Mouse (Mus musculus) heart, embryonic 11.5 days (tissue): ENCODE results near the gene Wdr5b. TPM values are rescaled to one million over a fixed set of nuclear protein-coding genes. Genes with fewer than 3 reads are reported as not detected.
"Not testable (repeated sequence)": the region's sequence is repeated elsewhere in the genome, so short reads cannot be mapped to it uniquely, and the experiment has no call there.

Experiments used
- ATAC-seq: fragments of 200-750 bp; cut with Nextera tagmentation; replicated peaks from 2 replicates; pipeline ENCODE4 v1.8.0; 2017; ENCODE audit warnings: moderate library complexity; ENCODE audit not compliant: insufficient number of reproducible peaks, low FRiP score, low TSS enrichment
- H3K27ac ChIP-seq: fragments of 300-500 bp; sonication (generic); 2 replicates; pipeline ENCODE4 v1.5.1; 2014; ENCODE audit warnings: mild to moderate bottlenecking, low read depth, low read length
- H3K27me3 ChIP-seq: fragments of 300-500 bp; sonication (generic); 2 replicates; pipeline ENCODE4 v1.6.1; 2014; ENCODE audit warnings: mild to moderate bottlenecking, low read length, mixed read lengths; ENCODE audit not compliant: control insufficient read depth, insufficient read depth
- H3K36me3 ChIP-seq: fragments of 300-500 bp; sonication (generic); 2 replicates; pipeline ENCODE4 v1.6.1; 2014; ENCODE audit warnings: mild to moderate bottlenecking, low read length, moderate library complexity, mixed read lengths; ENCODE audit not compliant: control insufficient read depth, insufficient read depth
- H3K4me1 ChIP-seq: fragments of 300-500 bp; sonication (generic); 2 replicates; pipeline ENCODE4 v1.6.1; 2014; ENCODE audit warnings: low read length; ENCODE audit not compliant: control insufficient read depth, insufficient read depth
- H3K4me2 ChIP-seq: fragments of 300-500 bp; sonication (generic); 2 replicates; pipeline ENCODE4 v1.6.1; 2014; ENCODE audit warnings: mild to moderate bottlenecking, moderate library complexity
- H3K4me3 ChIP-seq: fragments of 300-500 bp; sonication (generic); 2 replicates; pipeline ENCODE4 v1.5.1; 2014; ENCODE audit warnings: low read depth, low read length
- H3K9ac ChIP-seq: fragments of 300-500 bp; sonication (generic); 2 replicates; pipeline ENCODE4 v1.6.1; 2014; ENCODE audit warnings: mild to moderate bottlenecking, low read depth, low read length, moderate library complexity
- H3K9me3 ChIP-seq: fragments of 300-500 bp; sonication (generic); replicated peaks from 2 replicates; pipeline ENCODE4 v1.6.1; 2016; ENCODE audit warnings: low read length; ENCODE audit not compliant: control insufficient read depth
- WGBS: fragments of 180-500 bp; shearing (Covaris S2); extraction: QIAGEN DNeasy Blood & Tissue Kit; methylation state at CpG from one replicate; pipeline ENCODE4 v1.1.7; 2014; ENCODE audit not compliant: insufficient replicate concordance; 5-methylcytosine and 5-hydroxymethylcytosine counted together
- polyA plus RNA-seq: library from polyadenylated mRNA; unstranded; fragments of >200 nt; fragmentation: Nextera tagmentation; extraction: Ambion mirVana; gene quantifications from 2 replicates; pipeline ENCODE4 v1.2.1, GENCODE M21; 2014

Gene Wdr5b
- polyA plus RNA-seq: 6.5 and 7.6 TPM in 2 replicates

- WGBS: 2% methylated on average over 39 of the region's 39 CpGs
- Histone ChIP-seq H3K9me3 (no peaks in the 10 kb centered on the region), H3K4me3 (peak within 1 kb of the TSS; percentile 73), H3K27ac (peak within 1 kb of the TSS; percentile 87), H3K4me1 (peaks cover 14% of the 10 kb centered on the region; the same call in 1 of the 2 replicates), H3K9ac (peak within 1 kb of the TSS; percentile 87), H3K4me2 (peak within 1 kb of the TSS; percentile 84), H3K36me3 (peaks cover 13% of the 10 kb centered on the region), H3K27me3 (no peaks in the 10 kb centered on the region)
- ATAC-seq: peak; percentile 93
Measured at GRCm38 (mm10) chr16:36040640-36041624, at the start of gene Wdr5b. Gene Wdr5b (plus strand): TSS chr16:36041190.

- no peaks in the 10 kb centered on the region for H3K4me1 ChIP-seq
- WGBS: 90% methylated on average over 1 of the region's 1 CpGs
- no peak overlapping the region for H3K4me2 ChIP-seq
- no peaks in the 10 kb centered on the region for H3K27me3 ChIP-seq
- H3K27ac ChIP-seq: no peak overlapping the region
- H3K4me3 ChIP-seq: no peak overlapping the region
- no peak for ATAC-seq
- H3K36me3 ChIP-seq: no peaks in the 10 kb centered on the region
- H3K9ac ChIP-seq: no peak overlapping the region
- H3K9me3 ChIP-seq: no peaks in the 10 kb centered on the region
Measured at GRCm38 (mm10) chr16:35992391-35992790, 48.6 kb upstream of the Wdr5b start.

- Histone ChIP-seq H3K36me3 (no peaks in the 10 kb centered on the region), H3K27me3 (no peaks in the 10 kb centered on the region), H3K4me3 (no peak overlapping the region), H3K4me1 (no peaks in the 10 kb centered on the region), H3K27ac (no peak overlapping the region), H3K9me3 (no peaks in the 10 kb centered on the region), H3K9ac (no peak overlapping the region), H3K4me2 (no peak overlapping the region)
- 94% methylated on average over 3 of the region's 3 CpGs for WGBS
- no peak for ATAC-seq
Measured at GRCm38 (mm10) chr16:35993316-35993715, 47.7 kb upstream of the Wdr5b start.

GRCm38 (mm10) chr16:35998852-35999251, 42.1 kb upstream of the Wdr5b start:
- not testable (repeated sequence) for H3K4me1 ChIP-seq, H3K36me3 ChIP-seq, H3K27ac ChIP-seq, H3K9me3 ChIP-seq, ATAC-seq, H3K27me3 ChIP-seq, H3K9ac ChIP-seq, H3K4me2 ChIP-seq, H3K4me3 ChIP-seq
- 92% methylated on average over 4 of the region's 4 CpGs for WGBS

- Histone ChIP-seq H3K9me3 (no peaks in the 10 kb centered on the region), H3K27me3 (no peaks in the 10 kb centered on the region), H3K4me1 (no peaks in the 10 kb centered on the region), H3K4me2 (no peak overlapping the region), H3K4me3 (no peak overlapping the region), H3K27ac (no peak overlapping the region), H3K36me3 (no peaks in the 10 kb centered on the region), H3K9ac (no peak overlapping the region)
- ATAC-seq: no peak
- whole genome bisulfite sequencing: 96% methylated on average over 3 of the region's 3 CpGs
Measured at GRCm38 (mm10) chr16:36008396-36008795, 32.6 kb upstream of the Wdr5b start.

GRCm38 (mm10) chr16:36016335-36016734, 24.7 kb upstream of the Wdr5b start:
- H3K9ac ChIP-seq: no peak overlapping the region
- H3K4me1 ChIP-seq: no peaks in the 10 kb centered on the region
- no peaks in the 10 kb centered on the region for H3K9me3 ChIP-seq
- no peak overlapping the region for H3K4me2 ChIP-seq
- H3K27ac ChIP-seq: no peak overlapping the region
- WGBS: 100% methylated on average over 1 of the region's 1 CpGs
- H3K27me3 ChIP-seq: no peaks in the 10 kb centered on the region
- no peak overlapping the region for H3K4me3 ChIP-seq
- no peak for ATAC-seq
- peaks cover 6% of the 10 kb centered on the region for H3K36me3 ChIP-seq

- 81% methylated on average over 1 of the region's 2 CpGs for WGBS
- not testable (repeated sequence) for H3K27ac ChIP-seq, H3K27me3 ChIP-seq, H3K36me3 ChIP-seq, H3K9ac ChIP-seq, H3K9me3 ChIP-seq, H3K4me3 ChIP-seq, H3K4me1 ChIP-seq, ATAC-seq, H3K4me2 ChIP-seq
Measured at GRCm38 (mm10) chr16:36028120-36028519, 12.9 kb upstream of the Wdr5b start.

GRCm38 (mm10) chr16:36041625-36042020, 633 bp downstream of the Wdr5b start:
- H3K9me3 ChIP-seq: no peaks in the 10 kb centered on the region
- H3K9ac ChIP-seq: peak overlapping the region; percentile 87
- H3K36me3 ChIP-seq: peaks cover 17% of the 10 kb centered on the region
- H3K4me2 ChIP-seq: peak overlapping the region; percentile 84
- 24% methylated on average over 11 of the region's 11 CpGs for WGBS
- no peak for ATAC-seq
- peak overlapping the region; percentile 87 for H3K27ac ChIP-seq
- peaks cover 14% of the 10 kb centered on the region; the same call in 1 of the 2 replicates for H3K4me1 ChIP-seq
- H3K27me3 ChIP-seq: no peaks in the 10 kb centered on the region
- peak overlapping the region; percentile 73 for H3K4me3 ChIP-seq
